Mouse (Mus musculus): ENCODE results near the gene Asb3.

GRCm38 (mm10) chr11:30954279-30954725 lies 69.1 kb downstream of the Asb3 start, which contains the start of gene Erlec1:
- TF ChIP-seq POLR2A (IDR thresholded peaks at IDR 0.05; ENCODE audit: insufficient read depth, low read depth, low read length) (peak; percentile 72), EP300 (IDR thresholded peaks at IDR 0.05; ENCODE audit: insufficient read depth, low read depth, low read length) (no peak), CTCF (IDR thresholded peaks at IDR 0.05) (peak; percentile 41)
